In the genomic region with DNA sequence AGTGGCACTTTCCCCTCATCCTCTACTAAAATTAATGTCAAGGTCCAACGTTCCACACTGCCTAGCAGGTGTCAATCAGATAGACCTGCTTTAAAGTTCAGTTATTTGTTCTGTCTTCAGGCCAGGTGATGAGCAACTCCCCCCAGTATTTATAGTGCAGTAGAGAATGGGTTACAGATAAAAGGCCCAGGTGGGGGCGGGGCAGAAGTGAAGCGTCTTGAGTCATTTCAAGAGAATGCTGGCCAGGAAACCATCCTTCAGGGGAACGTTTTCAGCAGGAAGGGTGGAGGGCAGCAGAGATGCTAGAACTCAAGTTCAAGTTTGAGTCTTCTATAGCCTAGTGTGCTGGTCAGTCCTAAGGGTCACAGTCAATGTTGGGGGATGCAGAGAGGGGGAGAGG, we compare ENCODE assay signal across 15 mouse cellular contexts.
"Had no signal": no experiment of that assay in that cellular context is flagged by ENCODE, and none has a peak within 500 bp of the region (broad histone marks: within the 10 kb centered on the region; RNA-seq: fewer than 3 reads in every experiment).

No protein-coding gene starts in this region.

- DNase-seq: gastrocnemius, adult 2 months; gastrocnemius, postnatal 10 days; gastrocnemius, postnatal 25 days; heart, adult 2 months; heart, postnatal 14 days; heart, postnatal 36 days; kidney, adult 11 months; kidney, adult 2 months; kidney, adult 9 months; kidney, postnatal 14 days; kidney, postnatal 36 days; layer of hippocampus, adult 9-11 months; layer of hippocampus, postnatal 36 days; liver; liver, embryonic 13.5 days had no signal
